Mouse (Mus musculus): ENCODE measurements around the gene Creb5. TPM values are rescaled to one million over a fixed set of nuclear protein-coding genes. Genes with fewer than 3 reads are reported as not detected.

Gene Creb5
- polyA plus RNA-seq, 1 experiment from 2014 or later: 7.9 TPM

GRCm38 (mm10) chr6:53356328-53356727 lies 69.3 kb downstream of the Creb5 start:
- no peak overlapping the region for H3K9ac ChIP-seq
- H3K27ac ChIP-seq: no peak overlapping the region
- no peak for ATAC-seq (ENCODE audit: low FRiP score)
- H3K4me1 ChIP-seq: peaks cover 4% of the 10 kb centered on the region; the same call in 1 of the 2 replicates
- no peaks in the 10 kb centered on the region for H3K9me3 ChIP-seq (replicated peaks)
- H3K4me3 ChIP-seq: no peak overlapping the region
- H3K4me2 ChIP-seq (replicated peaks): no peak overlapping the region
- H3K27me3 ChIP-seq: no peaks in the 10 kb centered on the region
- 96% methylated on average over 1 of the region's 1 CpGs for WGBS
- H3K36me3 ChIP-seq: no peaks in the 10 kb centered on the region

DNA sequence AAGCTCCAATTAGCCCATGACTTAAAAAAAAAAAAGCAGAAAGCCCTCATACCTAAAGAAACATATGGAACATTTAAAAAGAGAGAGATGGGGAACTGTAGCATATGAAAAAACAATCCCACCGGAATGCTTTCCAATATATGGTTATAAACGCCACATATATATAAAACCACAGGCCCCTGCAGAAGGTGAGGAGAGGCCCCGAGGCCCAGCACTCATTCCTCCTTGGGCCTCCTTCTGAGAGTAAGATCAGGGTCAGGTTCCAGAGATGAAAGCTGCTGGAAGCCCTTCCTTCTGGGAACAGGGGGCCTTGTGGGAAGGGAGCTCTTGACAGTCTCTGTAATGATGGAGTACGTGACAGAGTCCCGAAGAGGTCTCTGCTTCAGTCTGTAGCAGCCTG lies 76.5 kb downstream of the Creb5 start:
- no peak overlapping the region for H3K27ac ChIP-seq
- no peaks in the 10 kb centered on the region for H3K27me3 ChIP-seq
- H3K4me1 ChIP-seq: peaks cover 5% of the 10 kb centered on the region; the same call in 1 of the 2 replicates
- H3K9ac ChIP-seq: no peak overlapping the region
- H3K4me2 ChIP-seq (replicated peaks): no peak overlapping the region
- 55% methylated on average over 5 of the region's 5 CpGs for WGBS
- no peaks in the 10 kb centered on the region for H3K36me3 ChIP-seq
- H3K4me3 ChIP-seq: no peak overlapping the region
- ATAC-seq (ENCODE audit: low FRiP score): no peak
- no peaks in the 10 kb centered on the region for H3K9me3 ChIP-seq (replicated peaks)

GRCm38 (mm10) chr6:53363981-53364391 lies 76.9 kb downstream of the Creb5 start:
- Histone ChIP-seq H3K4me2 (replicated peaks) (no peak overlapping the region), H3K9me3 (replicated peaks) (no peaks in the 10 kb centered on the region), H3K9ac (no peak overlapping the region), H3K4me3 (no peak overlapping the region), H3K27ac (no peak overlapping the region), H3K36me3 (no peaks in the 10 kb centered on the region), H3K27me3 (no peaks in the 10 kb centered on the region), H3K4me1 (peaks cover 5% of the 10 kb centered on the region; the same call in 1 of the 2 replicates)
- 25% methylated on average over 4 of the region's 4 CpGs for WGBS
- no peak for ATAC-seq (ENCODE audit: low FRiP score)

GRCm38 (mm10) chr6:53369147-53369546 lies 82.1 kb downstream of the Creb5 start:
- no peak overlapping the region for H3K4me2 ChIP-seq (replicated peaks)
- no peak for ATAC-seq (ENCODE audit: low FRiP score)
- no peak overlapping the region for H3K9ac ChIP-seq
- no peaks in the 10 kb centered on the region for H3K9me3 ChIP-seq (replicated peaks)
- H3K4me1 ChIP-seq: peaks cover 1% of the 10 kb centered on the region; the same call in 1 of the 2 replicates
- H3K4me3 ChIP-seq: no peak overlapping the region
- H3K27me3 ChIP-seq: no peaks in the 10 kb centered on the region
- no peak overlapping the region for H3K27ac ChIP-seq
- H3K36me3 ChIP-seq: no peaks in the 10 kb centered on the region
- 82% methylated on average over 5 of the region's 5 CpGs for WGBS

- Histone ChIP-seq H3K4me2 (replicated peaks) (no peak overlapping the region), H3K9ac (no peak overlapping the region), H3K27ac (no peak overlapping the region), H3K27me3 (no peaks in the 10 kb centered on the region), H3K9me3 (replicated peaks) (no peaks in the 10 kb centered on the region), H3K36me3 (no peaks in the 10 kb centered on the region), H3K4me3 (no peak overlapping the region), H3K4me1 (no peaks in the 10 kb centered on the region)
- no peak for ATAC-seq (ENCODE audit: low FRiP score)
- WGBS: 90% methylated on average over 5 of the region's 5 CpGs
Observed at GRCm38 (mm10) chr6:53369928-53370327, 82.9 kb downstream of the Creb5 start.

DNA sequence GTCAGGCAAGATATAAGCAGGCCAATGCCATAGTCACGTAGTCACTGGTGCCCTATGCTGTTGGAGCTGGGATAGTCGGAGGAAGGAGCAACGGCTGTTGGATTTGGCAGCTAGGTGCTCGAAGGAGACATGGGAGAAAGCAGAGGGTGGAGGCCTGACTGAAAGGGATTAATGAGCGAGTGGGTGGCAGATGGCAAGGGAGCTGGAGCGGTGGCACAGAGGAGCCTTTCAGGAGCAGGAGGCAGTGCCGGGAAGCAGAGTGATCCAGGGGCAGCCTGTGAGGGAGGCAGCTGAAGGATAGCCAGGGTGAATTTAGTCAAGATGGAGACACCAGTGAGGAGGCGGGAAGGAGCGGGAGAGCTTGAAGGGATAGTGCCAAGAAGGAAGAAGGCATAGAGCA lies 84.9 kb downstream of the Creb5 start:
- no peak overlapping the region for H3K27ac ChIP-seq
- no peak overlapping the region for H3K4me3 ChIP-seq
- no peaks in the 10 kb centered on the region for H3K36me3 ChIP-seq
- no peaks in the 10 kb centered on the region for H3K4me1 ChIP-seq
- no peaks in the 10 kb centered on the region for H3K9me3 ChIP-seq (replicated peaks)
- H3K27me3 ChIP-seq: no peaks in the 10 kb centered on the region
- H3K4me2 ChIP-seq (replicated peaks): no peak overlapping the region
- 82% methylated on average over 9 of the region's 9 CpGs for whole genome bisulfite sequencing
- no peak overlapping the region for H3K9ac ChIP-seq
- no peak for ATAC-seq (ENCODE audit: low FRiP score)

GRCm38 (mm10) chr6:53374315-53374941 lies 87.4 kb downstream of the Creb5 start:
- Histone ChIP-seq H3K9ac (no peak overlapping the region), H3K9me3 (replicated peaks) (no peaks in the 10 kb centered on the region), H3K4me3 (no peak overlapping the region), H3K27ac (no peak overlapping the region), H3K27me3 (no peaks in the 10 kb centered on the region), H3K4me2 (replicated peaks) (no peak overlapping the region), H3K36me3 (no peaks in the 10 kb centered on the region), H3K4me1 (no peaks in the 10 kb centered on the region)
- WGBS: 88% methylated on average over 3 of the region's 3 CpGs
- ATAC-seq (ENCODE audit: low FRiP score): no peak

- Histone ChIP-seq H3K4me3 (no peak overlapping the region), H3K9me3 (replicated peaks) (no peaks in the 10 kb centered on the region), H3K36me3 (no peaks in the 10 kb centered on the region), H3K27me3 (no peaks in the 10 kb centered on the region), H3K4me1 (peaks cover 12% of the 10 kb centered on the region), H3K27ac (no peak overlapping the region), H3K9ac (no peak overlapping the region), H3K4me2 (replicated peaks) (no peak overlapping the region)
- WGBS: 94% methylated on average over 5 of the region's 5 CpGs
- no peak for ATAC-seq (ENCODE audit: low FRiP score)
Observed at GRCm38 (mm10) chr6:53389277-53389676, 102.2 kb downstream of the Creb5 start.

GRCm38 (mm10) chr6:53390413-53390812 lies 103.3 kb downstream of the Creb5 start:
- H3K27ac ChIP-seq: no peak overlapping the region
- 40% methylated on average over 6 of the region's 6 CpGs for WGBS
- no peak overlapping the region for H3K9ac ChIP-seq
- H3K27me3 ChIP-seq: no peaks in the 10 kb centered on the region
- no peaks in the 10 kb centered on the region for H3K36me3 ChIP-seq
- no peaks in the 10 kb centered on the region for H3K9me3 ChIP-seq (replicated peaks)
- no peak overlapping the region for H3K4me3 ChIP-seq
- no peak overlapping the region for H3K4me2 ChIP-seq (replicated peaks)
- H3K4me1 ChIP-seq: peaks cover 22% of the 10 kb centered on the region
- ATAC-seq (ENCODE audit: low FRiP score): no peak

- no peak for ATAC-seq (ENCODE audit: low FRiP score)
- Histone ChIP-seq H3K4me2 (replicated peaks) (no peak overlapping the region), H3K9me3 (replicated peaks) (no peaks in the 10 kb centered on the region), H3K27me3 (no peaks in the 10 kb centered on the region), H3K9ac (no peak overlapping the region), H3K27ac (peak overlapping the region; percentile 55), H3K36me3 (no peaks in the 10 kb centered on the region), H3K4me3 (no peak overlapping the region), H3K4me1 (peaks cover 36% of the 10 kb centered on the region)
- WGBS: 33% methylated on average over 7 of the region's 7 CpGs
Observed at GRCm38 (mm10) chr6:53394026-53394425, 107.0 kb downstream of the Creb5 start.

DNA sequence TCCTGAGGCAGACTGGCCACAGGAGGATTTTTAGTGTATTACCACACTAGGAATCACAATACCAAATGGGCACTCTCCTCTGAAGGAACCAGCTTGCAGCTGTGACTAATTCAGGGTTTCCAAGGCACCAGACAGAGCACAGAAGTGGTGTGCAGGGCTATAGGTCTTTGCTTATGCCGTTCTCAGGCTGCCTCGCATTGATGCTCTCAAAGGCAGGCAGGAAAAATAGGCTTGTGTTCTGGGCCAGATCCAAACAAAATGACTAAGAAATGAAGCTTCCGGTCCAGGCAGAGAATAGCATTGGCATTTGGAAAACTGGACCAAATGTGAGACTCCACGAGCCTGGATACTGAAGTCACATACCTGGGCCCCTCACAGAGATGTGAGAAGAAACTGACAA lies 108.1 kb downstream of the Creb5 start:
- Histone ChIP-seq H3K9ac (no peak overlapping the region), H3K4me1 (peaks cover 36% of the 10 kb centered on the region), H3K4me2 (replicated peaks) (no peak overlapping the region), H3K27ac (no peak overlapping the region; the same call in 1 of the 2 replicates), H3K4me3 (no peak overlapping the region), H3K9me3 (replicated peaks) (no peaks in the 10 kb centered on the region), H3K27me3 (no peaks in the 10 kb centered on the region), H3K36me3 (no peaks in the 10 kb centered on the region)
- no peak for ATAC-seq (ENCODE audit: low FRiP score)
- WGBS: 50% methylated on average over 4 of the region's 4 CpGs

GRCm38 (mm10) chr6:53396421-53396820 lies 109.4 kb downstream of the Creb5 start:
- peaks cover 34% of the 10 kb centered on the region for H3K4me1 ChIP-seq
- 96% methylated on average over 3 of the region's 3 CpGs for whole genome bisulfite sequencing
- H3K9ac ChIP-seq: no peak overlapping the region
- no peak for ATAC-seq (ENCODE audit: low FRiP score)
- no peaks in the 10 kb centered on the region for H3K9me3 ChIP-seq (replicated peaks)
- H3K36me3 ChIP-seq: no peaks in the 10 kb centered on the region
- H3K4me3 ChIP-seq: no peak overlapping the region
- no peak overlapping the region for H3K27ac ChIP-seq
- no peaks in the 10 kb centered on the region for H3K27me3 ChIP-seq
- H3K4me2 ChIP-seq (replicated peaks): no peak overlapping the region

DNA sequence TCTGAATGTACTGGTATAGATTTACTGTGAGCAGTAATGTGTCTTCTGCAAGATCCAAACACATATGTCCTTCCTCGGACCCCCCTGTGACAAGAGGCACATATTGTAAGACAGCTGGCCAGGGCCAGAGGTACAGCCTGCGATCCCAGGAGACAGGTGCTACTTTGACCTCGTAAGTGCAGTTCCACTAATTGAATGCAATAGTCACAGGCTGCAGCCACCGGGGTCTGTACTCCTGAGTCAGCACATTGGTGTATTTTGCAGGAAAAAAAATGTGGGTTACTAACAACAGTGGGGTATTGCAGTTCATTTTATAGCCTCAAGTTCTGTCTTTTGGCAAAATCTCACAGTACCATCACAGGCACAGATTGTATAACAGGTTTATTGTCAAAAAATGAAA lies 110.7 kb downstream of the Creb5 start:
- no peak overlapping the region for H3K27ac ChIP-seq
- H3K4me1 ChIP-seq: peaks cover 34% of the 10 kb centered on the region
- 58% methylated on average over 4 of the region's 4 CpGs for WGBS
- no peak overlapping the region for H3K4me2 ChIP-seq (replicated peaks)
- no peaks in the 10 kb centered on the region for H3K27me3 ChIP-seq
- H3K36me3 ChIP-seq: no peaks in the 10 kb centered on the region
- no peak overlapping the region for H3K4me3 ChIP-seq
- ATAC-seq (ENCODE audit: low FRiP score): no peak
- H3K9ac ChIP-seq: no peak overlapping the region
- no peaks in the 10 kb centered on the region for H3K9me3 ChIP-seq (replicated peaks)
